Comparison of ENCODE assay signal across 31 mouse cellular contexts in the genomic region with DNA sequence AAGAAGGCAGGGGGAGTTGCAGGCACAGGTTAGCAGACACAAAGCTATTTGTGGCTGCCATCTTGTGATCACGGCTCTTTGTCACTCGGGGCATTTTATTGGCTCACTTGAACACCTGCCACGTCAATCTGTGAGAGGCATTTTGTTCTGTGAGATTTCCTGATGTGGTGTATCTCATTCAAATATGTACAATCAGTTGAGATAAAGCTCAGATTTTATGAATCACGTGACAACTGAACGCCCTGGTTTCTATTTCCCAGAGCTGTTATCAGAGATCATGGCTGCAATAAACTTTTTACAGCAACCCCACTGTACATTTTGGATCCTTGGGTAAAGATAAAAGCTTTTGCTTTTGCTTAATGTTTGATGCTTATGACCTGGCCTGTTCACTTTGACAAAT. TPM values are rescaled to one million over a fixed set of nuclear protein-coding genes. Genes with fewer than 3 reads are reported as not detected.
"Had no signal": no experiment of that assay in that cellular context is flagged by ENCODE, and none has a peak within 500 bp of the region (broad histone marks: within the 10 kb centered on the region; RNA-seq: fewer than 3 reads in every experiment).

No protein-coding gene starts in this region.

- H3K9me3 ChIP-seq: heart, embryonic 10.5 days; heart, embryonic 12.5 days; hindbrain, embryonic 10.5 days; hindbrain, embryonic 12.5 days; kidney, embryonic 15.5 days; limb, embryonic 10.5 days; limb, embryonic 12.5 days; liver, embryonic 13.5 days had no signal

- H3K36me3 ChIP-seq: heart, embryonic 10.5 days; heart, embryonic 12.5 days; hindbrain, embryonic 10.5 days; hindbrain, embryonic 12.5 days; kidney, embryonic 15.5 days; limb, embryonic 10.5 days; limb, embryonic 12.5 days; liver, embryonic 13.5 days had no signal

- H3K9ac ChIP-seq: heart, embryonic 12.5 days; hindbrain, embryonic 12.5 days; hindbrain, embryonic 14.5 days; kidney, embryonic 15.5 days; limb, embryonic 12.5 days; liver, embryonic 13.5 days had no signal

- DNase-seq: gastrocnemius, adult 2 months; gastrocnemius, postnatal 10 days; gastrocnemius, postnatal 25 days; heart, adult 18-20 months; heart, postnatal 10 days; heart, postnatal 4 days; kidney, adult 11 months; kidney, adult 2 months; kidney, adult 9 months; kidney, postnatal 14 days; kidney, postnatal 36 days; liver; liver, embryonic 13.5 days had no signal

- H3K4me2 ChIP-seq: heart, embryonic 12.5 days; hindbrain, embryonic 12.5 days; hindbrain, embryonic 14.5 days; kidney, embryonic 15.5 days; limb, embryonic 12.5 days; liver, embryonic 11.5 days; liver, embryonic 13.5 days had no signal

- H3K27ac ChIP-seq: gastrocnemius, adult 2 months; heart, embryonic 10.5 days; hindbrain, embryonic 10.5 days; hindbrain, embryonic 12.5 days; hindbrain, embryonic 14.5 days; kidney, embryonic 15.5 days; kidney, postnatal 0 days; layer of hippocampus, adult 2 months; left cerebral cortex, adult 2 months; limb, embryonic 10.5 days; limb, embryonic 12.5 days; liver, embryonic 13.5 days had no signal

- H3K4me3 ChIP-seq: gastrocnemius, adult 2 months; heart, embryonic 10.5 days; heart, embryonic 12.5 days; hindbrain, embryonic 10.5 days; hindbrain, embryonic 12.5 days; kidney, embryonic 15.5 days; layer of hippocampus, adult 2 months; left cerebral cortex, adult 2 months; limb, embryonic 10.5 days; limb, embryonic 12.5 days; liver, embryonic 13.5 days had no signal

- H3K27me3 ChIP-seq: hindbrain, embryonic 12.5 days had no signal

- ATAC-seq: hindbrain, embryonic 16.5 days; inflammation-experienced regulatory T-cells, adult 6 months had no signal

- H3K4me1 ChIP-seq: heart, embryonic 10.5 days; heart, embryonic 12.5 days; hindbrain, embryonic 10.5 days; hindbrain, embryonic 12.5 days; kidney, embryonic 15.5 days; liver, embryonic 13.5 days had no signal

RNA-seq across cellular contexts. Expression of a gene that starts 31.6 kb away (rescaled TPM):
- total RNA-seq: gastrocnemius, adult 2 months; gastrocnemius, postnatal 10 days; gastrocnemius, postnatal 25 days; gastrocnemius, postnatal 4 days; granulocyte monocyte progenitor cell, adult 5-6 weeks; heart, postnatal 4 days; left cerebral cortex, adult 2 months; left cerebral cortex, postnatal 36 days had no signal
- polyA plus RNA-seq: heart, embryonic 10.5 days; heart, embryonic 12.5 days; heart, embryonic 14.5 days; hindbrain, embryonic 10.5 days; hindbrain, embryonic 12.5 days; inflammation-experienced regulatory T-cells, adult 6 months; limb, embryonic 10.5 days; limb, embryonic 12.5 days; liver, embryonic 11.5 days; liver, embryonic 13.5 days had no signal
